Mouse (Mus musculus): Measurements from ENCODE around the gene Clip1. TPM values are rescaled to one million over a fixed set of nuclear protein-coding genes. Genes with fewer than 3 reads are reported as not detected.
A peak's percentile ranks its signal among the peaks of the same experiment; 100 is the strongest.
"Not testable (repeated sequence)": the region's sequence is repeated elsewhere in the genome, so short reads cannot be mapped to it uniquely, and the experiment has no call there.

The Clip1 gene
- 78.2 and 86.5 TPM in 2 replicates for polyA plus RNA-seq (2012; rRNA removed)

GRCm38 (mm10) chr5:123684221-123685144, at the start of gene Clip1:
Gene Clip1 (minus strand): TSS chr5:123684618.
- H3K4me1 ChIP-seq (ENCODE audit: control insufficient read depth, insufficient read depth, low read length): peaks cover 11% of the 10 kb centered on the region; the same call in 1 of the 2 replicates
- TF ChIP-seq CTCF (IDR thresholded peaks at IDR 0.05; ENCODE audit: extremely low read depth, insufficient read depth, low read length): no peak
- TF ChIP-seq POLR2A (IDR thresholded peaks at IDR 0.05; ENCODE audit: extremely low read depth, insufficient read depth, low read length): peak; percentile 57
- peak within 1 kb of the TSS; percentile 100 for H3K27ac ChIP-seq (ENCODE audit: insufficient read depth, low read length)
- H3K4me3 ChIP-seq (ENCODE audit: insufficient read depth, low read length): peak within 1 kb of the TSS; percentile 65

DNA sequence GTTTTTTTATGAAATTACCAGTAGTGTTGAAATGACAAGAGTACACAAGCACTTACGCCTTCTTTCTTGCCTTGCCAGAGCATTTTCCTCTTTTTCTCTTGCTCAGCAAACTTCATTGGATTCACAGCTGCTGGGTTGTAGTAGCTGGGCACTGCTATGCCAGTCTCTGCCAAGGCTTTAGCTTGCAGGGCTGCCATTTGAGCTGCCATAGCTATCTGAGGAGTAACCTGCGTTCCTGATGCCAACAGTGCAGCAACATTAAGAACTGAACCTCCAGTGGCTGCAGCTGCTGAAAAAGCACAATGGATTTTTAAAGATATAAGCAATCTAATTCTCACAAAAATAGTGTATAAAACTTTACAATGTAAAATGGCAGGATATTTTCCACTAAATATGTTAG, 46.6 kb upstream of the Clip1 start:
- TF ChIP-seq POLR2A (IDR thresholded peaks at IDR 0.05; ENCODE audit: extremely low read depth, insufficient read depth, low read length): no peak
- no peak for TF ChIP-seq CTCF (IDR thresholded peaks at IDR 0.05; ENCODE audit: extremely low read depth, insufficient read depth, low read length)
- no peaks in the 10 kb centered on the region for H3K4me1 ChIP-seq (ENCODE audit: control insufficient read depth, insufficient read depth, low read length)
- no peak overlapping the region for H3K27ac ChIP-seq (ENCODE audit: insufficient read depth, low read length)
- H3K4me3 ChIP-seq (ENCODE audit: insufficient read depth, low read length): no peak overlapping the region

- H3K4me3 ChIP-seq (ENCODE audit: insufficient read depth, low read length); H3K27ac ChIP-seq (ENCODE audit: insufficient read depth, low read length); H3K4me1 ChIP-seq (ENCODE audit: control insufficient read depth, insufficient read depth, low read length): not testable (repeated sequence)
These were observed 39.4 kb upstream of the Clip1 start for GRCm38 (mm10) chr5:123723816-123724215.

DNA sequence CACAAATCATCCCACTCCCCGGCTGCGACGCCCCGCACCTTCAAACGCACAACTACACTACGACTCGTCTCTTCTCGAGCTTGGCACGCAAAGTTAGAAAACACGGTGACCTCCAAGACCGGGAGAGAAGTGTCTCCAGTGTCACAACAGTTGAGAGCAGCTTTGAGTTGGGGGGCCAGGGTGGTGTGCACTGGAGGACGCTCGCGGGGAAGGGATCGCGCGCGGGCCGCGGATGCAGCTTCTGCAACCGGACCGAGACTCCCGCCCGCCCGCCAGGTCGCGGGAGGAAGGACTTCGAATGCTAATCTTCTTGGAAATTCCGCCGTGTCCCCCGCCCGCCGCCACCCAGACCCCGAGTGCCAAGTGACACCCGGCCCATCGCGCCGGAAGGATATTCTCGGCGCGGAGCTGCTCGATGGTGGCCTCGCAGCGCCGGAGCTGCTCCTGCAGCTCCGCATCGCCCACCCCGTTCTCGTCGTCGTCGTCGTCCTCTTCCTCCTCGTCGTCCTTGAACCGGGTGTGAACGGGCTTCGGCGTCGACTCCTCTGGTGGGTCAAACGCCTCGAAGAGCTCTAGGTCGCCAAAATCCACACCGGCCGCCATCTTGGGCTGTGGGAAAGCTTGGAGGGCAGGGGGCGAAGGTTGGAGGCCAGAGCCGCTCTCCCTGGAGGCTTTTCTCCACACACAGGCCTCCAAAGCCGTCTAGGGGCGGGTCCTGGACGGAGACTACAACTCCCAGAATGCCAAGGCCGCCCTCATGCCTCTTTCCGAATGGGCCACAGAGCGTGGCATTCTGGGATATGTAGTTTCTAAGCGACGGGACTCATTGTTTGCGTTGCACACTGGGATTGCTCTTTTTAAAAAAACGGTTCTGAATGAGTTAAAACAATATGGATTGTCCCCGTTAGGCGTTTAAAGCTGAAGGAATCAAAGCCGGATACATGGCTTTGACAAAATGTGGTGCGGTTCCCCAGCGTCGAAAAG, 36.2 kb upstream of the Clip1 start, which contains the start of gene Zcchc8:
TSS of gene Zcchc8 (minus strand) at position 773 of the 984 bp plus-strand sequence.
- TF ChIP-seq POLR2A (IDR thresholded peaks at IDR 0.05; ENCODE audit: extremely low read depth, insufficient read depth, low read length) (peak; percentile 37; the same call in 1 of the 2 replicates), CTCF (IDR thresholded peaks at IDR 0.05; ENCODE audit: extremely low read depth, insufficient read depth, low read length) (no peak)
- peak within 1 kb of the TSS; percentile 88 for H3K4me3 ChIP-seq (ENCODE audit: insufficient read depth, low read length)
- H3K27ac ChIP-seq (ENCODE audit: insufficient read depth, low read length): peak within 1 kb of the TSS; percentile 83
- H3K4me1 ChIP-seq (ENCODE audit: control insufficient read depth, insufficient read depth, low read length): peaks cover 3% of the 10 kb centered on the region; the same call in 1 of the 2 replicates

DNA sequence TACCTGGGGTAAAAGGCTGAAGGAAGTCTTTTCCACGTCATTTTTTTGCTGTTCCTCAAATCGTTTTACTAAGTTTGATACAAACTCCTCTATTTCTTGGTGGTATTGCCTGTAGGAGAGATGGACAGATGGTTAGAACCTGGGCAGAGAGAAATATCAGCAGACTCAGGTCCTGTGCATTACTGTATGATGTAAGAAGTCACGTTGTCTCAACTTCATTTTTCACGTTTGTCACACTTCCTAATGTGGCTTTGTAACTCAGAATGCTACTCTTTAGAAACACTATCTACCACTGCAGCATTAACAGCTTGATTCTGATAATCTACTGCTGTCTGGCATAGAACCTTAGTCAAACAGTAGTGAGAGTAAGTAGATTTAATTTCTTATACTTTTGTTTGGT, 30.2 kb upstream of the Clip1 start:
- H3K4me3 ChIP-seq (ENCODE audit: insufficient read depth, low read length): no peak overlapping the region
- TF ChIP-seq POLR2A (IDR thresholded peaks at IDR 0.05; ENCODE audit: extremely low read depth, insufficient read depth, low read length): no peak
- TF ChIP-seq CTCF (IDR thresholded peaks at IDR 0.05; ENCODE audit: extremely low read depth, insufficient read depth, low read length): no peak
- peaks cover 2% of the 10 kb centered on the region; the same call in 1 of the 2 replicates for H3K4me1 ChIP-seq (ENCODE audit: control insufficient read depth, insufficient read depth, low read length)
- H3K27ac ChIP-seq (ENCODE audit: insufficient read depth, low read length): no peak overlapping the region

DNA sequence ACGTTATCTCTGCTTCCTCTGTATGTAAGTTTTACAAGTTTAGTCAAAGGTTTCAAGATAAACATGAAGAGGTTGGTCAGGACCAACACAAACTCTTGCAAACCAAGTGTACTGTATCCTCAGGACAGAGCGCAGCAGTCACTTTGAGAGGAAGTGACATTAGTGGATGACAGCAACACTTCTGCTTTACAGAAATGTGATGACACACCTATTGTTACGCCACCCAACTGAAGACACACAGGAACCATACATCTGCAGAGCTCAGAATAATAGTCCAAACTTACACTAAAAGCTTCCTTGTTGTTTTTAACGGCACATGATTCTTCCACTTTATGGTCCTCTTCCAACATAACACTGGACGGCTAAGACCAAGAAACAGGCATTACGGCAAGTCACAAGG, 29.4 kb upstream of the Clip1 start:
- TF ChIP-seq CTCF (IDR thresholded peaks at IDR 0.05; ENCODE audit: extremely low read depth, insufficient read depth, low read length): no peak
- TF ChIP-seq POLR2A (IDR thresholded peaks at IDR 0.05; ENCODE audit: extremely low read depth, insufficient read depth, low read length): no peak
- peaks cover 2% of the 10 kb centered on the region; the same call in 1 of the 2 replicates for H3K4me1 ChIP-seq (ENCODE audit: control insufficient read depth, insufficient read depth, low read length)

DNA sequence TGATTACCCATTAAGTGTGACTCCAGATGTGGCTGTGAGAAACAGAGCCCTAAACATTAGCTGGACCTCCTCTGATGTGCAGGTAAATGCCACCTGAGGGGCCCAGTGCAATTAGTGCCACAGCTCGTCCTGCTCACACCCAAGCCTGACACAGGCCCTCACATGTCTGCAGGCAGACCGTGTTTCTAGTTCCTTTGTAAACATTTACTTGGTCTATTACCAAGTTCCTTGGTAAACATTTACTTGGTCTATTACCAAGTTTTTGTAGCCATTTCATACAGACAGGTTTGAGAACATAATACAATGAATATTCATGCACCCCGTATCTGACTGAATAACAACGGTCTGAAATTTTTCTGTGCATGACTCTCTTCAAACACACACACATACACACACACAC, 25.2 kb upstream of the Clip1 start:
- no peaks in the 10 kb centered on the region for H3K4me1 ChIP-seq (ENCODE audit: control insufficient read depth, insufficient read depth, low read length)
- H3K27ac ChIP-seq (ENCODE audit: insufficient read depth, low read length): no peak overlapping the region
- TF ChIP-seq POLR2A (IDR thresholded peaks at IDR 0.05; ENCODE audit: extremely low read depth, insufficient read depth, low read length) (no peak), CTCF (IDR thresholded peaks at IDR 0.05; ENCODE audit: extremely low read depth, insufficient read depth, low read length) (no peak)
- H3K4me3 ChIP-seq (ENCODE audit: insufficient read depth, low read length): no peak overlapping the region

More for the DNA sequence above, 29.4 kb upstream of the Clip1 start:
- H3K4me3 ChIP-seq (ENCODE audit: insufficient read depth, low read length): no peak overlapping the region
- no peak overlapping the region for H3K27ac ChIP-seq (ENCODE audit: insufficient read depth, low read length)

DNA sequence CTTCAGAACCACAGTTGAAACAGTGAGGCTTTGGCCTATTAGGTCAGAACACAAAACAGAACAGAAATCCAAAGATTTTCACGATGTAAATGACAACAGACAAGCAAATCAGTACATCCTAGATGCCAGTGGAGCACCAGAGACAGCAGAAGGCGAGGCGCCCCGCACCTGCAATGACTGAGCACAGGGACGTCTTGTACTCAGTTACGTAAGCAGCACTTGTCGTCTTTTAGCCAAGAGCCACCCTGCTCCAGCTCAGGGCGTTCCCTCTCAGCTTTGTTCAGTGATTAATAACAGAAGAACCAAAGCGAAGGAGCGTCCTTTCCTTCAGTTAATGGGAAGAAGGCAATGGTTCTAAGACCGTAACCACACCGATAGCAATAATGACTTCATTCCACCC, 24.2 kb upstream of the Clip1 start:
- Histone ChIP-seq H3K27ac (ENCODE audit: insufficient read depth, low read length) (no peak overlapping the region), H3K4me1 (ENCODE audit: control insufficient read depth, insufficient read depth, low read length) (no peaks in the 10 kb centered on the region), H3K4me3 (ENCODE audit: insufficient read depth, low read length) (no peak overlapping the region)
- TF ChIP-seq POLR2A (IDR thresholded peaks at IDR 0.05; ENCODE audit: extremely low read depth, insufficient read depth, low read length) (no peak), CTCF (IDR thresholded peaks at IDR 0.05; ENCODE audit: extremely low read depth, insufficient read depth, low read length) (no peak)

DNA sequence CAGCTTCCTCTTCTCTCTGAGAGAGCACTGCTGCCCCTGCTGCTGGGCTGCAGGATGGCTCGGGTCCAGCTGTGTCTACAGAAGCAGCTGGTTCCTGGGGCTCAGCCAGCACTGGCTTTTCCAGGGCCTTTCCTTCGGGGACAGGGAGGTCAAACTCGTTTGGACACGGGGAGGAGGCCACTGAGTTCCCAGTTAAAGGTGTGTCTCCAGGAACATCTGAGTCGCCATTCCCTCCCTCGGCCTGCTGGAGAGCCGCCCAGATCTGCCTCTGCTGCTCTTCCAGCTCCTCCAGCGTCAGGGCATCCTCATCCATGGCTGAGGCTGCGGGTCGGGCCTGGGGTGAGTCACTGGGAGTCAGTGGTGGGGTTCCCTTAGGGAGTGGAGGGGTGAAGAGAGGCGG, 16.2 kb upstream of the Clip1 start:
- Histone ChIP-seq H3K27ac (ENCODE audit: insufficient read depth, low read length) (no peak overlapping the region), H3K4me1 (ENCODE audit: control insufficient read depth, insufficient read depth, low read length) (no peaks in the 10 kb centered on the region), H3K4me3 (ENCODE audit: insufficient read depth, low read length) (no peak overlapping the region)
- TF ChIP-seq CTCF (IDR thresholded peaks at IDR 0.05; ENCODE audit: extremely low read depth, insufficient read depth, low read length) (no peak), POLR2A (IDR thresholded peaks at IDR 0.05; ENCODE audit: extremely low read depth, insufficient read depth, low read length) (no peak)
